Mouse (Mus musculus) kidney, postnatal 4 days (tissue): Measurements from ENCODE around the gene Adam23.
"Not testable (repeated sequence)": the region's sequence is repeated elsewhere in the genome, so short reads cannot be mapped to it uniquely, and the experiment has no call there.

Experiments
- DNase-seq, 2 experiments: peaks; one replicate each; pipeline ENCODE4 v3.0.0; 2021; ENCODE audit warnings: mixed read lengths in 2 of 2

The Adam23 gene

DNA sequence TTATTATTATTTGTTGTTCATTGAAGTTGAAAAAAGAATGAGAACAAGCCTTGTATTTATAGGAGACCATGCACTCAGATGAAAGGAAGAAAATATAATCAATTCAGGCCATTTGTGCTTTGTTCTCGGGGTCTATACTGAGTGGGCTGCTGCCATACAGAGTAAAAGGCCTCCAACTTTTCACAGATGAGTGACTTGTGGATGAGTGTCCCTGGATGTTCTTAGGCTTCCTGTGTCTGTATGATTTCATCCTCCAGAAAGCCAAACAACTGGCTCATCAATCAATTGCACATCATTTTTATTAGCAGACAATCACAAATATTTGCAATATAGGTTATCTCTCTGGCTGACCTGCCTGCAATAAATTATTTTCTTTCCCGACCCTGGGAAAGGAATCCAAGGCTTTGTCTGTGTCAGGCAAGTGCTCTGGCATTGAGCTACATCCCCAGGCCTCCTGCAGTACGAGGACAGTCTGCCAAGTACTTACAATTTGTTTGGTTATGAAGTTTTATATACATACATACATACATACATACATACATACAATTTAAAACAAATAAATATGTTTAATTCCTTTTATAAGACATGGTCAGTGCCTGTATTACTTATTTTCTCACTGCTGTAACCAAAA lies 158.3 kb downstream of the Adam23 start:
- no peak for DNase-seq

- DNase-seq: no peak
Observed at GRCm38 (mm10) chr1:63609613-63610012, 163.9 kb downstream of the Adam23 start.

DNA sequence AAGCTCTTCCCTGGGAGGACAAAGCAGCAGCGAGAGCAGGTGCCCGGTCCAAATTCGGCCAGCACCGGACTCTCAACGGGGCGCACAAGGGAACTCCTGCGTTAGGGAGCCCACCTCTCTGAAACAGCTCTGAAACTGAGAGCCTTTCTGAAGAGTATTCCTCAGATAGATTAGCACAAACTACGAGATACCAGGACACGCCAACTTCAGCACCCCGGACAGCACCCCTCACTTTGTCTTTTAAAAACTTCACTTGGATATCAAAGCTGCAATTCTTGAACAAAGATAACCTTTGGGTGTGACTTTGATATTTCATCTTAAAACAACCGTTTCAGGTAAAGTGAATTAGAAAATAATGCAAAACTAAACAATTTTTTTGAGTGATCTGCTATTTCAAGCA lies 168.9 kb downstream of the Adam23 start:
- DNase-seq: peak; percentile 84 to 86

- no peak for DNase-seq
Observed at GRCm38 (mm10) chr1:63615668-63616067, 170.0 kb downstream of the Adam23 start, which contains the start of gene Gm39653. Gm39653 (plus strand) TSS chr1:63615968.

DNA sequence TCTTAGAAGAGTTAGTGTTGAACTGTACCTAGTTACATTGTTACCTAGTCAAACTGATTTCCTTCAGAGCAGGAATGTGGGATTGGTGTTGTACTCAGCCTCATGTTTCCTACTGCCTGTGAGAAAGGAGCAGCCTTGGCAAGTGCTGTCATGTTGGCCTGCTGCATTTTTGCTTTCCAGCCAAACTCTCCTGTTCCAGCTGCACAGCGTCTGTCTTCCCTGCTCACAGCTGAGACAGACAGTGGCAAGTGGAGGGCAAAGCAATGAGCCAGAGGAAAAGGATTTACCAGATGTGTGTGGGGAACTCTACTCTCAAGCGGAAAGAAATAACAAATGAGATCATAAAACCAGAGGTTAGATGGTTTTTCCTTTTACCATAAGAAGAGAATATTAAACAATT lies 182.5 kb downstream of the Adam23 start:
- DNase-seq: no peak

DNA sequence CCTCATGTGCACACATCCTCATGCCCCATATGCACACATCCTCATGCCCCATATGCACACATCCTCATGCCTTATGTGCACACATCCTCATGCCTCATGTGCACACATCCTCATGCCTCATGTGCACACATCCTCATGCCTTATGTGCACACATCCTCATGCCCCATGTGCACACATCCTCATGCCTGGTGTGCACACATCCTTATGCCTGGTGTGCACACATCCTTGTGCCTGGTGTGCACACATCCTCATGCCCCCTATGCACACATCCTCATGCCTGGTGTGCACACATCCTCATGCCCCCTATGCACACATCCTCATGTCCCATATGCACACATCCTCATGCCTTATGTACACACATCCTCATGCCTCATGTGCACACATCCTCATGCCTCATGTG lies 184.7 kb downstream of the Adam23 start:
- not testable (repeated sequence) for DNase-seq

DNA sequence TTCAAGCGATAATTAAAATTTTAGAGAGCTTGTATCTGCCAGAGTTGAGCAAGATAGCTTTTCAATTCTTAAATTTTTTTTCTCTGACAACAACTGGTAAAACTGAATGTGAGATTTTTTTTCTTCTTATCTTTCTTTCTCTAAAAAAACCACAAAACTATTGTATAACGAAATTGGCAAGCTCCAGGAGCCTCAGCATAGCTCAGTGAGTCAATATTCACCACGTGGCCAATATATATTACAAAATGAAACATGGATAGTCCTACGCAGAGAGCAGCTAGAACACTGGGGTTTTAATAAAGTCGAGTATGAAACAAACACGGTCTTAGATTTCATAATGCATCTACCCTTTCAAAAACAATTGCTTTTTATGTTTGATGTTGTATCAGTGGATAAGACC lies 194.2 kb downstream of the Adam23 start:
- no peak for DNase-seq
